Mouse (Mus musculus) ES-Bruce4 (cell line): ENCODE measurements around the gene Sdf4.

Experiments
- CTCF ChIP-seq: IDR thresholded peaks from one replicate; pipeline ENCODE4 v1.8.1; 2011; ENCODE audit warnings: low read depth, low read length
- EP300 ChIP-seq: IDR thresholded peaks from 2 replicates; pipeline ENCODE4 v1.6.1; 2011; ENCODE audit warnings: low read depth, low read length; ENCODE audit not compliant: insufficient read depth
- POLR2A ChIP-seq: IDR thresholded peaks from one replicate; pipeline ENCODE4 v1.8.1; 2011; ENCODE audit warnings: low read length; ENCODE audit not compliant: insufficient read depth

- TF ChIP-seq EP300 (no peak), POLR2A (no peak), CTCF (no peak)
Observed at GRCm38 (mm10) chr4:156059261-156059660, 66.6 kb downstream of the Sdf4 start, which contains the start of gene Ttll10.
